Mouse (Mus musculus): ENCODE data around the gene Snx25.

The Snx25 gene

GRCm38 (mm10) chr8:46022203-46022602, 129.8 kb downstream of the Snx25 start:
- peak; percentile 38 for DNase-seq (ENCODE audit: low read depth, low spot score)

- DNase-seq (ENCODE audit: low read depth, low spot score), result peak; percentile 14
These were observed 140.9 kb downstream of the Snx25 start for GRCm38 (mm10) chr8:46010746-46011680.

DNA sequence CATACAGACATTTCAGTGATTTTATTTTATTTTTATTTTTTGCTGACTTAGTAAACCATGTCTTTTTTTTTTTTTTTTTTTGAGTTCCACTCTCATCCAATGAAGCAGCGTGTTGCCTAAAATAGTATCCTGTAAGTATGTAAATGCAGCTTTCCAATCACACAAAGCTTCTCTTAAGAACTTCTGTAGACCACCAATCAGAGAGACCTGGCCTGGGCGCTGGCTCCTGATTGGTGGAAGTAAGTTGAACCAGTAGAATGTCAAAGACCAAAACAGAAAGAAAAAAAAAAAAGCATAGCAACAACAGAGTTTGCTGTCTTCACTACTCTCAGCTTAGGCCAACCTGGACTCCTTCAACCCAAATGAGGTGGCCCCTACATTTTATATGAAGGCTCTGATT, 141.7 kb downstream of the Snx25 start:
- DNase-seq (ENCODE audit: low read depth, low spot score), result peak; percentile 44

GRCm38 (mm10) chr8:46007050-46007672, 144.8 kb downstream of the Snx25 start:
- DNase-seq (ENCODE audit: low read depth, low spot score), result no peak

DNA sequence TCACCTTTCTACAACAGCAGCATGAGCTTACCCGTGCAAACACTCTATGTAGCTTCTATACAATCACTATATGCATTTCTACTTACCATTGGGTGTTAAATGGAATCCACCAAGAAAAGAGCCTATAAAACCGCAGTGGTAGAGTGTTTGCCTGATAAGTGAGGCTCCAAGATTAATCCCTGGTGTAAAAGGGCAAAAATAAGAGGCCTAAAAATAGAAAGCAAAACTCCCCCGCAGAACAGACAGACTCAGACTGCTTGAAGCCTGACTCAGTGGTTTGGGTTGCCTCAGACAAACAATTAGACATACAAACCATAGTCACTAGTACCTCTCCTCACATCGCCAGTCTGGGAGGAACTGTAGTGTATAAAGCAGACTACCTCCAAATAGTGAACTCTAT, 146.4 kb downstream of the Snx25 start, which contains the start of gene Ankrd37:
Gene Ankrd37, minus strand, starts transcription at position 112 of the 400 bp plus-strand sequence.
- DNase-seq (ENCODE audit: low read depth, low spot score), result no peak

GRCm38 (mm10) chr8:45999784-46000705, 151.9 kb downstream of the Snx25 start:
- DNase-seq (ENCODE audit: low read depth, low spot score), result peak; percentile 97

GRCm38 (mm10) chr8:45999138-45999783, 152.7 kb downstream of the Snx25 start, which contains the start of gene Lrp2bp:
TSS of gene Lrp2bp (plus strand) at chr8:45999303.
- DNase-seq (ENCODE audit: low read depth, low spot score), result peak; percentile 50

GRCm38 (mm10) chr8:45998228-45998627, 153.7 kb downstream of the Snx25 start:
- DNase-seq (ENCODE audit: low read depth, low spot score), result no peak

DNA sequence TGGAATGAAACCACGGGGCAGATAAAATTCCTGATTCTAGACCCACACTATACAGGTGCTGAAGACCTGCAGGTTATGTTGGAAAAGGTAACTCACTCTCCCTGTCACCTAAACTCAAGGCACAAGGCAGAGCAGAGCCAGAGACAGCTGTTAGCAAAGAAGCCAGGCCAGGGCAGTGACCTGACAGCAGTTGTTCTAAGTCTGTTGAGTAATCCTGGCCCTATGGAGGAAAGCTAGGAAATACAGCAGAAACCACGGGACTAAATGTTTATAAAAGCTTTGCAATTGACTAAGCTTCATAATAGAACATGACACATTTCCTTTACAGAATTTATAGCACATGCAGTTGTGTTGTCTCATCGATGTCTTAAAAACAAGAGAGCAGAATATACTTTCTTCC, 156.4 kb downstream of the Snx25 start:
- no peak for DNase-seq (ENCODE audit: low read depth, low spot score)

DNA sequence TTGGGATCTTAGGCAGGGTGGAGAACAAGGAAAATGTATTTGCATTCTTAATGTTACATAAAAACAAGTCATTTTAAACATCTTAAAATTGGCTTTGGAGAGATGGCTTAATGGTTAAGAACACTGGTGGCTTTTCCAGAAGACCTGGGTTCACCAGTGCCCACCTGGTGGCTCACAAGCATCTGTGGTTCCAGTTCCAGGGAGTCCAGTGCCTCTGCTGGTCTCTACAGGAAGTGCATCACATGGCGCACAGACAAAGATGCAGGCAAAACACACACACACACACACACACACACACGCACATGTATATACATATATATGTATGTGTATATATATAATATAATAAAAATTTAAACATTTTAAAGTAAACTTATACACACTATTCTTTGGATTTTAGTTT, 157.8 kb downstream of the Snx25 start:
- peak; percentile 74 for DNase-seq (ENCODE audit: low read depth, low spot score)

GRCm38 (mm10) chr8:45990631-45991310, 161.2 kb downstream of the Snx25 start:
- DNase-seq (ENCODE audit: low read depth, low spot score), result no peak

GRCm38 (mm10) chr8:45988189-45988588, 163.8 kb downstream of the Snx25 start:
- no peak for DNase-seq (ENCODE audit: low read depth, low spot score)

DNA sequence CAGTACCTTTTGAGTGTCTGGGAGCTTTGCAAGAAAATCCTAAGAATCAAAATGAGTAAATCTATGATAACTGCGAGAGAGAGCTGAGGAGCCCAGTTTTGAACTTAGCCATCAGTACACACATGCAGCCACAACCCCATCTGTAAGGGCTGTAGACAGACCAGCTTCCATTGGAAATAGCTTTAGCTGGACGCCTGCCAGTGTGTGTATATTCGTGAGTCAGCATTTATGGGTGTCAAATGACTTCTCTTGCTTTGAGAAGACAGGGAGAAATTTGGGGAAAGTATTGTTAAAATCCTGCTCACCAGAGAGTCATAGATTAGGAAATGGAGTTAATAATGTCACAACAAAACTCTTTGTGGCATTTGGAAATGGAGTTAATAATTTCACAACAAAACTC, 165.3 kb downstream of the Snx25 start:
- no peak for DNase-seq (ENCODE audit: low read depth, low spot score)
